Mouse (Mus musculus) liver, embryonic 15.5 days (tissue): Measurements from ENCODE around the gene Zscan4f. TPM values are rescaled to one million over a fixed set of nuclear protein-coding genes. Genes with fewer than 3 reads are reported as not detected.
"Not testable (repeated sequence)": the region's sequence is repeated elsewhere in the genome, so short reads cannot be mapped to it uniquely, and the experiment has no call there.

Experiments
- ATAC-seq: fragments of 200-750 bp; cut with Nextera tagmentation; 2 replicates; pipeline ENCODE4 v1.8.0; 2017; ENCODE audit warnings: moderate number of reproducible peaks, mild to moderate bottlenecking, moderate library complexity; ENCODE audit not compliant: insufficient read depth
- H3K27ac ChIP-seq: fragments of 300-500 bp; sonication (generic); replicated peaks from 2 replicates; pipeline ENCODE4 v1.5.1; 2015; ENCODE audit warnings: mild to moderate bottlenecking, inconsistent platforms
- H3K27me3 ChIP-seq: fragments of 300-500 bp; sonication (generic); 2 replicates; pipeline ENCODE4 v1.6.1; 2015; ENCODE audit warnings: mild to moderate bottlenecking, inconsistent platforms
- H3K36me3 ChIP-seq: fragments of 300-500 bp; sonication (generic); replicated peaks from 2 replicates; pipeline ENCODE4 v1.6.1; 2015; ENCODE audit warnings: moderate library complexity, mild to moderate bottlenecking, inconsistent platforms
- H3K4me1 ChIP-seq: fragments of 300-500 bp; sonication (generic); replicated peaks from 2 replicates; pipeline ENCODE4 v1.6.1; 2015; ENCODE audit warnings: inconsistent platforms
- H3K4me2 ChIP-seq: fragments of 300-500 bp; sonication (generic); 2 replicates; pipeline ENCODE4 v1.6.1; 2015; ENCODE audit warnings: moderate library complexity, mild to moderate bottlenecking, inconsistent platforms
- H3K4me3 ChIP-seq: fragments of 300-500 bp; sonication (generic); replicated peaks from 2 replicates; pipeline ENCODE4 v1.5.1; 2015; ENCODE audit warnings: mild to moderate bottlenecking, inconsistent platforms
- H3K9ac ChIP-seq: fragments of 300-500 bp; sonication (generic); 2 replicates; pipeline ENCODE4 v1.6.1; 2015; ENCODE audit warnings: moderate library complexity, mild to moderate bottlenecking, inconsistent platforms
- H3K9me3 ChIP-seq: fragments of 300-500 bp; sonication (generic); replicated peaks from 2 replicates; pipeline ENCODE4 v1.6.1; 2016; ENCODE audit warnings: inconsistent platforms
- WGBS: fragments of 180-500 bp; shearing (Covaris S2); methylation state at CpG from one replicate; pipeline ENCODE4 v1.1.7; 2015; ENCODE audit warnings: mixed read lengths; ENCODE audit not compliant: insufficient replicate concordance; 5-methylcytosine and 5-hydroxymethylcytosine counted together
- microRNA-seq: library from miRNA; unstranded; fragments of <30 nt; microRNA quantifications from one replicate; pipeline ENCODE4, GENCODE M21; 2016
- polyA plus RNA-seq: library from polyadenylated mRNA; unstranded; fragments of >200 nt; fragmentation: Nextera tagmentation; extraction: Ambion mirVana; gene quantifications from 2 replicates; pipeline ENCODE4 v1.2.1, GENCODE M21; 2015

Zscan4f gene
- polyA plus RNA-seq: not detected in 2 replicates

- WGBS: 72% methylated on average over 3 of the region's 3 CpGs
- not testable (repeated sequence) for H3K4me2 ChIP-seq, H3K4me3 ChIP-seq
Observed at GRCm38 (mm10) chr7:11397615-11398014, at the start of gene Zscan4f. TSS of gene Zscan4f (plus strand) at chr7:11397915.

GRCm38 (mm10) chr7:11384641-11385040 lies 13.1 kb upstream of the Zscan4f start:
- not testable (repeated sequence) for H3K4me3 ChIP-seq, H3K27ac ChIP-seq, H3K27me3 ChIP-seq, H3K36me3 ChIP-seq, ATAC-seq, H3K9ac ChIP-seq, H3K4me2 ChIP-seq, H3K4me1 ChIP-seq, H3K9me3 ChIP-seq

More at GRCm38 (mm10) chr7:11397615-11398014, at the start of gene Zscan4f:
- not testable (repeated sequence) for H3K36me3 ChIP-seq, H3K9ac ChIP-seq, H3K9me3 ChIP-seq, ATAC-seq, H3K27me3 ChIP-seq, H3K4me1 ChIP-seq, H3K27ac ChIP-seq

Small RNAs within 50 kb of the gene (microRNA-seq; reads per million reads assigned to microRNA genes)
- gene Gm23087: not detected

Other genes starting within 250 kb of the Zscan4f start
- gene Zscan4d, start 231.8 kb upstream of the Zscan4f start, polyA plus RNA-seq: not detected in 2 replicates
- gene Zscan4e, start 87.2 kb upstream of the Zscan4f start, polyA plus RNA-seq: not detected in 2 replicates
- not detected in 2 replicates for gene Zscan4-ps2, start 116.4 kb downstream of the Zscan4f start, polyA plus RNA-seq
- not detected in 2 replicates for gene Zscan4-ps3, start 211.4 kb downstream of the Zscan4f start, polyA plus RNA-seq